Mouse (Mus musculus): ENCODE results near the gene Fam89b.

Fam89b gene

DNA sequence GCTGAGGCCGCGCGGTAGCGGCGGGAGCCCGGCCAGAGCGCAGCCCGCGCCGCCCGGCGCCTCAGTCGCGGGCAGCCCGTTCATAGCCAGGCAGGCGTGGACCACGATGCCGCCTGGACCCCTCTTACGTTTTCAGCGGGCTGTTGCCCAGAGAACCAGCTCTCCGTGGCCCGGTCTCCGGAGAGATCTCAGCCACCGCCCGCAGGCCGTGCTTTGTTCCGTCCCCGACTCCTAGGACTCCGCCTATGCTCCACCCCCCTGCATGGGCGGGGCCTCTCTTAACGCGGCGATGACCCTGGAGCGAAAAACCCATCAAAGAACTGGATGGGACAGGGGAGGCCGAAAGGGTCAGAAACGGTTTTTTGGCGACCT lies at the start of gene Fam89b:
Gene Fam89b, minus strand, starts transcription at position 210 of the 372 bp plus-strand sequence.
- DNase-seq (ENCODE audit: low spot score): peak; percentile 92

DNA sequence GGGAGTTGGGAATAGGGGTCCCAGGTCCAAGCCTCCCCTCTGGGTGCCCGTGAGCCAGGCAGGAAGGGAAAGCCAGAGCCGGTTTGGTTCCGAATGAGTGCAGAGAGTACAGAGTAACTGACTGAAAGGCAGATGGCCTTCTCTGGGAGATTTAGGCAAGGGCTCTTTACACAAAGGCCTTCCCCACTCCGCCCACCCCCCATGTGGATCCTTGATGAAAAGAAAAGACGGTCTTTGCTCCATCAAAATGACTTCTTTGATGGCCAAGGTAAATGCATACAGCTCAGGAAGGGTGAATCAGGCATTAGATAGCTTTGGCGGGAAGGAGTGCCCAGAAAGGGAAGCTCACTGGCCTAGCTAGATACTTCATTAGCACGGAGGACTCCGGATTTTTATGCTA lies 48.9 kb upstream of the Fam89b start:
- no peak for DNase-seq (ENCODE audit: low spot score)

DNA sequence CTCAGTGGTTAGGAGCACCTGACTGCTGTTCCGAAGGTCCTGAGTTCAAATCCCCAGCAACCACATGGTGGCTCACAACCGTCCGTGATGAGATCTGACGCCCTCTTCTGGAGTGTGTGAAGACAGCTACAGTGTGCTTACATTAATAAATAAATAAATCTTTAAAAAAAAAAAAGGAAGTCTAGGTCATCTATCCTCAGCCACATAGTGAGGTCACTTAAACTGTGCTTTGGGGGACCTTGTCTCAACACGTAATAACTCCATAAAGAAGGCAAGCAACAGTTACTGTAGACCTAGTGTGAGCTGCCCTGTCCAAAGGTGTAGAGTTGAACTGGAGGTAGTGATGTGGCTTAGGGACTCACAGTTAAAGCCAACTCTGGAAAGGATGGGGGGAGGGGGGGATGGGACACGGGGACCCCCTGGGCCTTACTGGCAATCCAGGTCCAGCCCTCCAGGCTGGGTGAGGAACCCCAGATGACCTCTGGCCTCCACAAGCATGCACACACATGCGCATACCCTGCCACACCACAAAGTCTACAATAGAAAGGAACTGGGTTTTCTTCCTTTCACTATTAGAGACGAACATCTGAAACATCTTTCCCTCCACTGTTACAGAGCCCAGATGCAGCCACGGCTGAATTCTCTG lies 48.1 kb upstream of the Fam89b start:
- no peak for DNase-seq (ENCODE audit: low spot score)

DNA sequence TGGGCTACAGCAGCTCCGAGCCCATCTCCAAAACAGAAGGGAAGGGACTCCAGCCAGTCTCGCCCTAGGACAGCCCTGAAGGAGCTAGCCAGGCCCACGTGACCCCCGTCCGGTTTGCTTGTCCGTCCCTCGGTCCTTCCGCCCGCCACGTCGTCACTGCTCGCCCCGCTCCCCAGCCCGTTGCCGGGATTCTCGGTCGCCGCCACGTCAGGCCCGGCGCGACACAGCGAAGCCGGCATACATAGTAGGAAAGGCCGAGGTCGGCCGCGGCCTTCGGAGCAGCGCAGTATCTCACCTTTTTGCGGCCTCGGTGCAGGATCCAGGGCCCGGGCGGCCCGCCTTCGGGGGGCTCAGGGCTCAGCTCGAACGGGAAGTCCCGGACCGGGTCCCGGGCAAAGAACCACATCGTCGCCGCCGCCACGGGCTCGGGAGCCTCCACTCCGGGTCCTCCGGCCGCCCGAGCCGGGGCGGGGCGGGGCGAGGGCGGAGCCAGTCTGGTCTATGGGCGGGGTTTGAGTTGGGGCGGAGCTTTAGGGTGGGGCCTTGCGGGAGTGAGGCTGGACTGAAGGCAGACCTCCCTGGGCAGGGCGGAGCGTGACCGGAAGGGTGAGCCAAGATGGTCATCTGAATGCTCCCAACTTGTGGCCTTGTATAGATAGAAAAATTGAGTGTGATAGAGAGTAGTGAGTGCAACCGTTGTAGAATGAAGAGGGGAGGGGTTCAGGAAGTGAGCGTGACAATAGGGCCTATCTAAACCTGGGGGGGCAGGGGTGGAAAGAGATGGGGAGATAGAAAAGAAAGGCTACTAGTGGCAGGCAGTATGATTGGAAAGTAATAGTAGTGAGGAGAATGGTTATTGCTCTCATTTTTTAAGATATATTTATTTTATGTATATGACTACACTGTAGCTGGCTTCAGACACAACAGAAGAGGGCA lies 41.7 kb upstream of the Fam89b start, which contains the start of gene Scyl1:
Gene Scyl1, minus strand, starts transcription at position 495 of the 936 bp plus-strand sequence.
- peak; percentile 95 for DNase-seq (ENCODE audit: low spot score)

DNA sequence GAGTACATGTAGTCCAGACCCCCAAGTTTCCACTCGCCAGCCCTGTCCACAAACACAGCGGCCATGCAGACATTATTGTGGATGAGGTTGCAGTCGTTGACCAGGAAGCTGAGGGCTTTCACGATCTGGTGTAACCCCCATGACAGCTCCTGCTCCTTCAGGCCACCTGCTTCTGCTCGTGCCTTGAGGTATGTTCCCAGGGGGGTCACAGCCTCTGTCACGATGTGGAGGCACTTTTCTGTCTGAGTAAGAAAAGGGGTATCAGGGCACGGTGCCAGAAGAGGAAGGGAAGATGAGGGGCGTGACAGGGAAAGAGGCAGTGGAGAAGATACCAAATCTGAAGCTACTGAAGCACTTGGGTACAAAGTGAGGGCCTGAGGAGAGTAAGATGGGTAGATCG lies 40.9 kb upstream of the Fam89b start:
- no peak for DNase-seq (ENCODE audit: low spot score)

DNA sequence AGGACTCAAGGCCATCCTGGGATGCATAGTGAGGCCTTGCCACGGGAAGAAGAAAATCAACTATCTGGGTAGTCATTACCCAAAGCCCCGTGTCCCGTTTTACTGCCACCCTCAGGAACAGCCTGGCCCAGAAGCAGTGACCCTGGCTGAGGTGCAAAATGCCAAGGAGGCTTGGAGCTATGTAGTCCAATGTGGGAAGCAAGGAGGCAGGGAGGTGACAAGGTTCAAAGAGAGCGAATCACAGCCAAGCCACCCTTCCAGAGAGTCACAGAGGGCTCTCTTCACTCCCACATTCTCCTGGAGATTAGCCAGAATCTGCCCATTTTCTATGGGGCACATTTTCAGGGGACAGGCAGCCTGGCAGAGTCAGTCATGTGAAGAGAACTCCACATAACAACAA lies 37.8 kb upstream of the Fam89b start:
- DNase-seq (ENCODE audit: low spot score): no peak

DNA sequence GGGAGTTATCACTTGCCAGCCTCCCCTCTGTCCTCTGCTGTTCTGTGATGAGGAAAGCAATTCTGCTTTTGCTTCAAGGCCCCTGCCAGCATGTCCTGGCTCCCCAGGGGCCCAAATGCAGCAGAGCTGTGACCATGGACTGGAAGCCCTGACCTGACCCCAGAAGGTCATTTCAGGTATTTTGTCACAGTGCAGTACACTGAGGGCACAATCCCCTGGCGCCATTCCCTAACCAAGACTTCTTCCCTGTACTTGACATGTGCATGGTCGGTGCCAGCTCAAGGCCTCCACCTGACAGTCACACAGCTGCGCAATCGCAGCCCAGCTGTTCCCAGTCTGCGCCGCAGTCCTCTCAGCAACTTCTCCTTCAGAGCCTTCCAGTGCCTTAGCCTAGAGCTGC lies 33.7 kb upstream of the Fam89b start:
- DNase-seq (ENCODE audit: low spot score): no peak

DNA sequence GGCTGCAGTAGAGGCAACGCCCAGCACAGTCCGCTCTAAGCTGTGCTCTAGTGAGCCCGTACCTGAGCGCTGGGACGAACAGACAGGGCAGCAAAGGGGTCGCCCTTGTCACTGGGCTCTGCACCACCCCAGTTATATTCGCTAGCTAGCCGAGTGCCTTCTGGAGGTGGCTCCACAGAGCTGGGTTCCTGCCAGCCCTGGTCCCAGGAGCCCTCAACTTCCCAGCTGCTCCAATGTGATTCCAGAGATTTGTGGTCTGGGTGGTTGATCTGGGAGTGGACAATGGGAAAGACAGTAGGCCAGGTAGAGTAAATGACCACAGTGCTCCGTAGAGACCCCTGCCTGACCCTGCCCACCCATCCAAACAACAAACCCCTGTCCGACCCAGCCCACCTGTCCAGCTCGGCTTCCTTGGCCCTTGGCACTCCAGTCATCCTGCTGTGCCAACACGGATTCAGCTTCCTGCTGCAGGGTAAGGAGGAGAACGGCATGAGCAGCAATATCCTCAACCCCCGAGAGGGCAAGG lies 29.5 kb upstream of the Fam89b start:
- no peak for DNase-seq (ENCODE audit: low spot score)

DNA sequence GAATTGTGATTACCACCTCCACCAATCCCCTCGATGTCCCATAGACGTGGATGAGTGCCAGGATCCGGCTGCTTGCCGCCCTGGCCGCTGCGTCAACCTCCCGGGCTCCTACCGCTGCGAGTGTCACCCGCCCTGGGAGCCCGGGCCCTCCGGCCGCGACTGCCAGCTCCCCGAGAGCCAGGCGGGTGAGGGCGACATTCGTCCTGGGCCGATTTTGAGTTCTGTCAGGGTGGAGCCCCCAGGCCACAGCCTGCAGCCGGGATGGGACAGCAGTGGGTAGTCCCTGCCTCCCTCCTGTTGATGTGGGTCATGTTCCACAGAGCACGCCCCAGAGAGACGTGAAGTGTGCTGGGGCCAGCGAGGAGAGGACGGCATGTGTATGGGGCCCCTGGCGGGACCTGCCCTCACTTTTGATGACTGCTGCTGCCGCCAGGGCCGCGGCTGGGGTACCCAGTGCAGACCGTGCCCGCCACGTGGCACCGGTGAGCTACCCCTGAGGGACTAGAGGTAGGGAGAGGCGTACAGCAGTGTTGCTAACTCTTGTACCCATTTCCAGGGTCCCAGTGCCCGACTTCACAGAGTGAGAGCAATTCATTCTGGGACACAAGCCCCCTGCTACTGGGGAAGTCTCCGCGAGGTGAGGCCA lies 27.7 kb upstream of the Fam89b start:
- DNase-seq (ENCODE audit: low spot score): no peak

DNA sequence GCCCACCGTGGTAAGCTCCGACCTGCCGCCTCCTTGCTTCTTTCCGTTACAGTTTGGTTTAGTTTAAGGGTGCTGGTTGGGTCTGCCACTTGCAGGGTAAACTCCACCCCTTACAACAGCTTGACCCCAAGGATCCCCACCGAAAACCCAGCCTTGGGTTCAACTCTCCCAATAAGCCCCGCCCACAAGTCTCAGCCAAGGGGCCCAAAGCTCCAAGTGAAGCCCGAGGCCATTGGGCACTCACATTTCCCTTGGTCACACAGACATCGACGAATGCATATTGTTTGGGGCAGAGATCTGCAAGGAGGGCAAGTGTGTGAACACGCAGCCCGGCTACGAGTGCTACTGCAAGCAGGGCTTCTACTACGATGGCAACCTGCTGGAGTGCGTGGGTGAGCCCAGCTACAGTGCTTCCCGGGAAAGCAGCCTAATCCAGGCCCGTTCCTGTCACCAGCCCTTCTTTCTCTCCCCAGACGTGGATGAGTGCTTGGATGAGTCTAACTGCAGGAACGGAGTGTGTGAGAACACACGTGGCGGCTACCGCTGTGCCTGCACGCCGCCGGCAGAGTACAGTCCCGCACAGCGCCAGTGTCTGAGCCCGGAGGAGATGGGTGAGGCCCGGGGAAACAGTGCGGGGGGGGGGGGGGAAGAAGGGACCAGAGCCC lies 27.0 kb upstream of the Fam89b start:
- no peak for DNase-seq (ENCODE audit: low spot score)

DNA sequence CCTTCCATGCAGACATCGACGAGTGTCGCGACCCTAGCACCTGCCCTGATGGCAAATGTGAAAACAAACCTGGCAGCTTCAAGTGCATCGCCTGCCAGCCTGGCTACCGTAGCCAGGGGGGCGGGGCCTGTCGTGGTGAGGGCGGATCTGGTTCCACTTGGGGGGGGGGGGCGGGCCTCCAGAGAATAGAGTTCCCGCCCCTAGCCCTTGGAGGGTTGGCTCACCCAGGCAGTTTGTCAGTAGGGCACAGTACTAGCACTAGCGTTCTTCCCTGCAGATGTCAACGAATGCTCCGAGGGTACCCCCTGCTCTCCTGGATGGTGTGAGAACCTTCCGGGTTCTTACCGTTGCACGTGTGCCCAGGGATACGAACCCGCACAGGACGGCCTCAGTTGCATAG lies 22.3 kb upstream of the Fam89b start:
- DNase-seq (ENCODE audit: low spot score): no peak

DNA sequence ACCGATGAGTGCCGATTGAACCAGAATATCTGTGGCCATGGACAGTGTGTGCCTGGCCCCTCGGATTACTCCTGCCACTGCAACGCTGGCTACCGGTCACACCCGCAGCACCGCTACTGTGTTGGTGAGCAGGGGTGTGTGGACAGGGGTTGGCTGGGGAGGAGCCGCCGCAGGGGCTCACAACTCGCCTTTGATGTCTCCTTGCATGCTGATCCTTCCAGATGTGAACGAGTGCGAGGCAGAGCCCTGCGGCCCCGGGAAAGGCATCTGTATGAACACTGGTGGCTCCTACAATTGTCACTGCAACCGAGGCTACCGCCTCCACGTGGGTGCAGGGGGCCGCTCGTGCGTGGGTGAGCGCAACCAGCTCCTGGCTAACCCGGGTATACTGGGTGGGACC lies 21.5 kb upstream of the Fam89b start:
- no peak for DNase-seq (ENCODE audit: low spot score)

DNA sequence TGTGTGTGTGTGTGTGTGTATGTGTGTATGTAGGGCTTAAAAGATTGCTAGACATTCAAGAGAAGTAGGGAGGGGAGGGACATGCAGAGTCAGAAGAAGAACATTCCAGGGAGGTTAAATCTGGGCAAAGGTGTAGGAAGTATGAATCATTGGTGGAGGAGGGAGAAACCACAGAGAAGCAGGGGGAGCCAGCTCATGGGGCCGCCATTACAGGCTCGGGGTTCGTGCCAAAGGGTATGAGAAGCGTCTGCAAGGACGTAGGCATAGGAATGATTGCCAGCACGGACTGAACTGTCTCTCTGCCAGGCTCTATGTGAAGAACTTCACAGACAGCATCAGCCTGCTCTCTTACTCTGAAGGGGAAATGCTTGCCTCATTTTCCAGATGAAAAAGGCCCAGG lies 20.0 kb upstream of the Fam89b start:
- DNase-seq (ENCODE audit: low spot score): no peak

DNA sequence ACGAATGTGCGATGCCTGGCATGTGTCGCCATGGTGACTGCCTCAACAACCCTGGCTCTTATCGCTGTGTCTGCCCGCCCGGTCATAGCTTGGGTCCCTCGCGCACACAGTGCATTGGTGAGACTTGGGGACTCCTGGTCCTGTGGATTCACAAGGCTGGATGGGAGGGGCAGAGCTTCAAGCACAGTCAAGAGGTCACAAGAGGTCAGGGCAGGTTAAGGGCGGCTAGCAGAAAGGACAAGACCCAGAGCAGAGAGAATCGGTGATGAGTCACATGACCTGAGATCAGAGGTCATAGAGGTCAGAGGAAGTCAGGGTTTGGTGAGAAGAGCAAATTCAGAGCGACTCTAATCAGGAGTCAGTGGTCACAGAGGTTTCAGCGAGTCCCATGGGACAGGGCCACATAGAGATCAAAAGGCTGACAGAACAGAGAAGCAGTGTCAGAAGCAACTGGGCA lies 17.5 kb upstream of the Fam89b start:
- no peak for DNase-seq (ENCODE audit: low spot score)

DNA sequence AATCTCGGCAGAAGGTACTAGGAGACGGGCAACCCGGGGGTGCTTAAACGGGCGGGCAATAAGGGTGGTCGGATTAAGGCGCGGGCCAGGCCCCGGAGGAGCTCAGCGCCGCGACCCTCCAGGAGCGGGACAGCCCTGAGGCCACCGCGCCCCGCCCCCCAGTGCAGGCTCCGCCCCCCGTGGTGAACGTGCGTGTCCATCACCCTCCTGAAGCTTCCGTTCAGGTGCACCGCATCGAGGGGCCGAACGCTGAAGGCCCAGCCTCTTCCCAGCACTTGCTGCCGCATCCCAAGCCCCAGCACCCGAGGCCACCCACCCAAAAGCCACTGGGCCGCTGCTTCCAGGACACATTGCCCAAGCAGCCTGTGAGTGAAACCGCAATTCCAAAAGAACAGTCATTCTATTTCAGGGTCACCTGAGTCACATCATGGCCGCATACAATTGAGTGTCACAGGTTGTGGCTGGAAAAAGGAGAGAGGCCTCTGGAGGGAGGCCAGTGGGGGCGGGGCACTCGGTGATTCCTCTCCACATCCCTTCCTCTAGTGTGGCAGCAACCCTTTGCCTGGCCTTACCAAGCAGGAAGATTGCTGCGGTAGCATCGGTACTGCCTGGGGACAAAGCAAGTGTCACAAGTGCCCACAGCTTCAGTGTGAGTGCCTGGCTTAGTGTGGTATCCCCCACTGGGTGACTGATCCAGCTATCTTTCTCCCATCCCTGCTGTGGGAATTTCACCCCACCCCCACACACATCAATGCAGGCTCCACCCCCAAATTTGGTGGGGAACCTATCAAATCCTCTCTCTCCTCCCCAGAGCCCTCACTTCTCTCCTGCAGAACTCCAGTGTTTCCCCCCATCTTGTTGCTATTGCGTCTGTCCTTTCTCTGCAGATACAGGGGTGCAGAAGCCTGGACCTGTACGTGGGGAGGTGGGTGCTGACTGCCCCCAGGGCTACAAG lies 16.6 kb upstream of the Fam89b start:
- DNase-seq (ENCODE audit: low spot score): no peak

DNA sequence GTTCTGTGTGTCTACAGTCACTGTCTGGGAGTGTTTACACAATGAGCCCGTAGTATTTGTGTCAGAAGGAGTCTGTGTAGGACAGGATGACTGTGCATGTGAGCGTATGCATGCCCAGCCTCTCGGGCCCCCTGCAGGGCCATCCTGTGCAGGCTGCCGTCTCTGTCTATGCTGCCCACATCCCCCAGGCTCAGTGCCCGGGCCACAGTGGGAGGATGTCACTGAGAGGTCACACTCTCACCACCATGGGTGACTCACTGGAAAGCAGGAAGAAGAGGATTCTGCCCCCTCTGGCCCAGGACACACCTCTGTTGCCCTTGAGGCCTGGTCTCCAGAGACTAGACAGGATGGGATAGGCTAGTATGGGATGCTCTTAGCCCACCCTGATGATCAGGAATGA lies 14.1 kb upstream of the Fam89b start:
- DNase-seq (ENCODE audit: low spot score): no peak

DNA sequence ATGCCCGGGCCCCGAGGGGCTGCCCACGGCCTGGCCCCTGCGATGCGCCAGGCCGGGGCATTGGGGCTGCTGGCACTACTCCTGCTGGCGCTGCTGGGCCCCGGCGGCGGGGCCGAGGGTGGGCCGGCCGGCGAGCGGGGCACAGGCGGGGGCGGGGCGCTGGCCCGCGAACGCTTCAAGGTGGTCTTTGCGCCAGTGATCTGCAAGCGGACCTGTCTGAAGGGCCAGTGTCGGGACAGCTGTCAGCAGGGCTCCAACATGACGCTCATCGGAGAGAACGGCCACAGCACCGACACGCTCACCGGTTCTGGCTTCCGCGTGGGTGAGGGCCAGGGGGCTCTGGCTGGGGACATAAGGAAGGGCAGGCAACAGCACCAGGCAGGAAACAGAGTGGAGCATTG lies 12.8 kb upstream of the Fam89b start:
- DNase-seq (ENCODE audit: low spot score): no peak

DNA sequence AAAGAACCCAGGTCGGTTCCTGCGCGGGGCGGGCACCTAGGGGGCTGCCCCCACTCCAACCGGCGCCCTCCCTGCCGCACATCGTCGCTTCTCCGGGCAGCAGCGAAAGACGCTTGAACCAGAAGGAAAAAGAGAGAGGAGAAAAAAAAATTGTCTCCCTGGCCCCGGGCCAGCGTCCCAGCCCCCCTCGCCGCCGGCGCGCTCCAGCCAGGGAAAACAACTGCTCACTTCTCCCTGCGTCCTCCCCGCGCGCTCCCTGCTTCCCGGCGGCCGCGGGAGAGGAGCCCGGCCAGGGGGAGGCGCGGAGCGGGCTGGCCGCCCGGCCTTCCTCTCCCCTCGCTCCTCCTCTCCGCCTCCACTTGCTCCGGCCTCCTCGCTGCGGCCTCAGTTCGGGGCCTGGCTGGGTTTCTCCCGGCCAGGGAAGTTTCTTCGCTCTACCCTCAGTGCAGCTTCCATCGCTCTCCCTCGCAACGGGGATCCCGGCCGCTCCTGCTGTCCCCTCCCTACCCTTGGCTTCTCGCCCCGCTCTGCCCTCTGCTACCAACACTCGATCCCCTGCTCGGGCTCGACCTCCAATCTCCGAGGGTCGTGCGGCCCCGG lies 12.3 kb upstream of the Fam89b start:
- peak; percentile 74 for DNase-seq (ENCODE audit: low spot score)

DNA sequence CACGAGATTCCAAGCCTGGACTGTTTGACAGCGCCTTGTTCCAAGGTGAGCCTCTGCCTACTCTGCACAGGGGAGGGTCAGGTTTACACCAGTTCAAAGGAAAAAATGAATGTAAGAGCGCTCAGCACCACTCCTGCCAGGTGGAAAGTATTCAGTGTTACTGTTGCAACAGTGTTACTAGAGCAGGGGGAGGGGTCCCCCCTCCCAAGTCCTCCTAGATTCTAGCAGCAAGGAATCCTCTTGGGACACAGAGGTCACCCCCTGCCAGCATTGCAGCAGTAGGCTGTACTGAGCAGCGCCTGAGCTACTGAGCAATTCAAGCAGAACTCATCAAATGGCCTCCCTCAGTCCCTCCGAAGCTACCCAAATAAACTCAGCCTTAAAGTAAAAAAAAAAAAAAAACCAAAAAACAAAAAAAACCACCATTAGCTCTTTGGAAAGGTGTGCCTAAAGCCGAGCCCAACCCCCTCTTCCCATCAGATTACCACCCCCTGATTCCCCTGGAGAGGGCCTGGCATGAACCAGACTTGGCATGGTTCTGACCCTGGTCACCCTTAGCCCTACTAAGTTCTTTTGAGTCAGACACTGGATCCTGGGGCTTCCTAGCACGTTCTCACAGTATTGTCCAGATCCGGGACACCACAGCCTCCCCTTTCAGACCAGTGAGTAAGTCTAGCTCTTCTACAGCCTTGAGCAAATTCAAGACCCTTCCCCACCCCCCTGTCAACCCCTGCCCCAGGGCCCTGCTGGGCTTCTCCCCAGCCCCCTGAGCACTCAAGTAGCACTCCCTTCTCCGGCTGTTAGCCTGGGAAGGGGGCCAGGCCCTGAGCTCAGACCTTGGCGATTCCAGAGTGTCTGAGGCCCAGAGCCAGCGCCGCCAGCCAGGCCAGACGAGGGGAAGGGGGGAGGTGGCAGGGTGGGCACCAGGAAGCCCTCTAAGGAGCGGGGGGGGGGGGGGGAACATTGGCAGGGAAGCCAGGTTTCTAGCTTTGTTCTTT lies 11.2 kb upstream of the Fam89b start, which contains the start of gene Ltbp3:
Gene Ltbp3, plus strand, starts transcription at position 585 of the 998 bp plus-strand sequence.
- peak; percentile 78 for DNase-seq (ENCODE audit: low spot score)

Data from lung, postnatal 25 days (tissue).